Mouse (Mus musculus) mouse embryonic stem cell (cell line): ENCODE measurements around the gene Il17d.

Experiments
- in situ Hi-C, 2 experiments: fragments of 300-500 bp; cut with MboI; formaldehyde crosslinking; loops; 1 replicate in 1 of 2; 3 replicates in 1 of 2; pipeline ENCODE4 v1.14.3; 2019 to 2020; ENCODE audit warnings: low sequenced_read_pairs in 2 of 2, low pct_unique_long_range_greater_than_20kb in 1 of 2, mixed read lengths in 1 of 2; ENCODE audit not compliant: unreplicated experiment in 1 of 2

Gene Il17d

DNA sequence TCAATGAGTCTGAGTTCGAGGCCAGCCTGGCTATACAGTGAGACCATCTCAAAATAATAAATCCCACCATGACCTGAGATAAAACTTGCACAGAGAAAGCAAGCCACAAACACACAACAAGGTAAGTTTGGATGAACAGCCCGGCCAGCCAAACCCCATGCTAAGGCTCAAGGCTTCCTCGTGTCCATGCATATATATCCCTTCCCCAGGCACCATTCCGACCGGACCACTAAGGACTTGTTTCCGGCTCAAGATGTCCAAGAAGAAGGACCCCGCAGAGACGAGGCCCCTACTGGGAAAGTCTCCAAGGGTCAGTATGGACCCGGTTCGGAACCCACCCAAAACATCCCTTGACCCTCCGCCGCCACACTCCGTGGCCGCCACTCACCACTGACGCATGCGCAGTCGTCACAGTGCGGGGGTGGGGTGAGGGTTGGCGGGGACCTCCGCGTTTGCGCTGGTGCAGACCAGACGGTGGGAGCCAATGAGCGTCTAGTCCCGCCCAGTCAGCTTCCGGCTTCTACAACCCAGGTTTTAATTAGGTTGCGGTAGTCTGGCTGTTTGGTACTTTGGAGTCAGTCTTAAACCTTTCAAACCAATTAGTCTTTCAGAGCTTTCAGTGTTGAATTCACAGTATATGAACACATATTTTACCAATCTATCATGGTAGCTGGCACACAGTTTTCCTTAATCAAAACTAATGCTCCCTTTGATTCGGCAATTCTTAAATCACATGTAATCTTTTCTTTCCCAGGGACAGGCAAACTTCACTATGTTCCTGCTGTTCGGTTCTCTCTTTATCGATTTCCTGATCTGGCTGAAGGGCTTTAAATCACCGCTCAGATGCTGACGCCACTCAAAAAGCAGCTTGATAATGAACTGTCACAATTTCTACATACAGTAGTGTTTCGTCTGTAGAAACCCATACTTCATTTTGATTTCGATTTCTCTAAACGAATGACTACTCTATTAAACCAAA, 46.9 kb downstream of the Il17d start, which contains the start of gene Eef1akmt1:
Gene Eef1akmt1 (minus strand): TSS at position 458 of the 979 bp plus-strand sequence.
- in situ Hi-C loops = no loop called here

DNA sequence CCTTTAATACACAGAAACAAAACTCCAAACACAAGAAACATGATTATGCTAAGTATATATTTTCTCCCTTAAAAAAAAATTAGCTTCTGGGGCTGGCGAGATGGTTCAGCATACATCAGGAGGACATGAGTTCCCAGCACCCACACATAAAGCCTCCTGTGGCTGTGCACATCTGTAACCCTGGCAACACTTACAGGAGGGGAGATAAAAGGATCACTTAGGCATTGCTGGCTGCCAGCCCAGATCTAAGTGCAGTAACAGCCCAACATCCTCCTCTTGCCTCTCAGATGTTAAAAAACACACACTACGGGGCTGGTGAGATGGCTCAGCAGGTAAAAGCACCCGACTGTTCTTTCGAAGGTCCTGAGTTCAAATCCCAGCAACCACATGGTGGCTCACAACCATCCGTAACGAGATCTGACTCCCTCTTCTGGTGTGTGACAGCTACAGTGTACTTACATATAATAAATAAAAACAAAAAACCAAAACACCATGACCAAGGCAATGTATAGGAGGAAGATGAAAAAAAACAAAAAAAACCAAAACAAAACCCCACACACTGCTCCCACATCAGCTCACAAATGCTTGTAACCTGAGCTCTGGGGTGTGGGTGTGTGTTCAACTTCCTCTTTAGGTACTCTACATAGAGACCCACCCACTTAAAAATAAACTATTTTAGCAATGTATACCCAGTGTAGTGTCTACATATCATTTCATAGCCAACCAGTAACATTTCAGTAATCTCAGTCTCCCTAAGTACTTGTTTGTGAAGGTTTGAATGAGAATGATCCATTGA, 50.4 kb downstream of the Il17d start:
- in situ Hi-C loops = no loop called here

DNA sequence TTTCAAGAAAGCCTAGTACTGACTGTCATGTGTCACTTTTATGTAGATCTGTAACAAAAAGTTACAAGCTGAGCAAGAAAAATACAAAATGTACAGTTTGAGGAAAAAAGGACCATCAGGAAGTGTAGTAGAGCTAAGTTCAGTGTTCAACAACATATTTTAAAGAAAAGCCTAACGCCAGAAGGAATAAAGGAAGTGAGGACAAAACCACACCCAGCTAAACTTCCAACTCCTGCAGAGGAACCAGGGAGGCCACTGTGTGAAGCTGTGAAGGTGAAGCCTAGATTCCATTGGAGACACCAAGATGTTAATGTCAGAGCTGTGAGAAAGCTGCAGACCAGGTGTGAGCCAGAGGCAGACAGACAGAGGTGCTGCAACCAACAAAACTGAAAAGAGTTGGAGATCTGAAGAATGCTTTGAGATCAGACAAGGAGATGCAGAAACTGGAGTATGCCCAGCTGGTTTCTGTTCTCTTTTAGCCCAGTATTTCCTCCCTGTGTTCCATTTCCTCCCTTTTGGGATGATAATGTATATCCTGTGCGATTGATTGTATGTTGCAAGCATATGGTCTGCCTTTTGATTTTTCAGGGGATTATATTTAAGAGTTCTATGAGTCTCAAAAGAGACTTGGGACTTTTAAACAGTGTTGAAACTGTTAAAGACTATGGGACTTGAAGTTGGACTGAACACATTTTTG, 51.9 kb downstream of the Il17d start:
- in situ Hi-C loops = no loop called here

DNA sequence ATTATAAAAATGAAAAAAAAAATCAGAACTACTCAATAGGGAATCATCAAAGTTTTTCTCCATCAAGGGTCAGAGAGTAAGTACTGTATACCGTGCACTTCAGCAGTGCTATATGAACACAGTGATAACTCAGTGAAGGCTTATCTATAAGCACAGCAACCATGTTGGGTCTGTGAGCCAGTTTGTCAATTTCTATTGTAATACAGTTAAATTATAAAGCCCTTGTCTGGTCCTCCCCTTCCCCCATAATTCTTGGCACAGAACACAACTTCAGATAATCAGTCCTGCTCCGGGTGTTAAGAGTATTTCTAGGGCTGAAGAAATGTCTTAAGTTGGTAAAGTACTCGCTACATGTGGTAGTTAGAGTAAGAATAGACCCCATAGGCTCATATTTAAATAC, 67.3 kb downstream of the Il17d start:
- in situ Hi-C loops = no loop called here
